Mouse (Mus musculus): ENCODE results near the gene Fbxl4. TPM values are rescaled to one million over a fixed set of nuclear protein-coding genes. Genes with fewer than 3 reads are reported as not detected.
"Not testable (repeated sequence)": the region's sequence is repeated elsewhere in the genome, so short reads cannot be mapped to it uniquely, and the experiment has no call there.

Gene Fbxl4
- total and polyA plus RNA-seq, 3 experiments: 8.4 to 17.0 (median 12.0) TPM

DNA sequence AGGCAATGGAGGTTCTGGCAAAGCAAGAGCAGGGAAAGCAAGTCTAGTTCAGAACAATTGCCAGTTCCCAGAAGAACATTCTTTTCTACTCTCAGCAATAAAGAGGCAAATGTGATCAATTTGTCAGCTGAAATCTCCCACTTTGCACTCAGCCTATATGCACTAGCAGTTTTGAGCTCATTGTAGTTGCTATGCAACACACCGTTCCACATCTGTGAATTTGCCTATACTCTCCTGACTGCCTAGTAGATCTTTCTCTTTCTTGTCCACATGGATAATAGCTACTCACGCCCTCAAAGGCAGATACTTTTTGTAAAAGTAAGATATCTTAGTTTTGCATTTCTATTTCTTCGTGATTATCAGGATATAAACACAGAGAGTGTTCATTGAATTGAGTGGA lies 42.8 kb upstream of the Fbxl4 start:
- dilution Hi-C loops (cut with MboI; ENCODE audit: extremely low pct_ligation_motif_present, extremely low pct_unique_long_range_greater_than_20kb, low sequenced_read_pairs): no loop called here
- H3K79me2 ChIP-seq (replicated peaks; ENCODE audit: control insufficient read depth, extremely low read depth, insufficient read depth, poor library complexity, severe bottlenecking): no peaks in the 10 kb centered on the region
- H3K4me3 ChIP-seq (replicated peaks in 1 of 3; ENCODE audit: low read depth in 2 of 3, low read length in 2 of 3, poor library complexity in 1 of 3): no peak overlapping the region
- no peak overlapping the region for H3K27ac ChIP-seq (ENCODE audit: insufficient read depth, low read depth)
- H3K27me3 ChIP-seq (replicated peaks): no peaks in the 10 kb centered on the region
- no peaks in the 10 kb centered on the region for H3K9me3 ChIP-seq (replicated peaks; ENCODE audit: low read length)
- H3K4me2 ChIP-seq (ENCODE audit: insufficient read depth, low read depth, poor library complexity, severe bottlenecking): no peak overlapping the region
- H3K9ac ChIP-seq (ENCODE audit: insufficient read depth, low read depth): no peak overlapping the region
- TF ChIP-seq ETS1 (conservative IDR thresholded peaks at IDR 0.05; ENCODE audit: low read depth, low read length) (no peak), MYC (IDR thresholded peaks at IDR 0.05; ENCODE audit: low read depth, low read length) (no peak), JUN (IDR thresholded peaks at IDR 0.05; ENCODE audit: insufficient read depth, low read depth, low read length) (no peak), CHD1 (IDR thresholded peaks at IDR 0.05; ENCODE audit: low read depth, low read length) (no peak), MAFK (IDR thresholded peaks at IDR 0.05; ENCODE audit: insufficient replicate concordance, low read length) (no peak), ZKSCAN1 (IDR thresholded peaks at IDR 0.05; ENCODE audit: borderline replicate concordance, low read depth, low read length) (no peak), RAD21 (IDR thresholded peaks at IDR 0.05; ENCODE audit: low read depth, low read length) (no peak), GABPA (IDR thresholded peaks at IDR 0.05; ENCODE audit: insufficient replicate concordance, low read depth, low read length) (no peak), USF1 (IDR thresholded peaks at IDR 0.05; ENCODE audit: low read depth, low read length) (no peak), HCFC1 (IDR thresholded peaks at IDR 0.05; ENCODE audit: low read depth, low read length) (no peak), MXI1 (IDR thresholded peaks at IDR 0.05; ENCODE audit: low read depth, low read length) (no peak)
- no peaks in the 10 kb centered on the region for H3K4me1 ChIP-seq (ENCODE audit: control insufficient read depth in 1 of 2, insufficient read depth in 2 of 2)
- no peak for DNase-seq (ENCODE audit: extremely low read depth)
- in situ Hi-C loops (cut with MboI; ENCODE audit: low pct_ligation_motif_present, low pct_unique_long_range_greater_than_20kb, low sequenced_read_pairs): no loop called here
- no peaks in the 10 kb centered on the region for H3K36me3 ChIP-seq (replicated peaks in 1 of 2; ENCODE audit: control insufficient read depth in 1 of 2, insufficient read depth in 1 of 2, low read length in 1 of 2)

DNA sequence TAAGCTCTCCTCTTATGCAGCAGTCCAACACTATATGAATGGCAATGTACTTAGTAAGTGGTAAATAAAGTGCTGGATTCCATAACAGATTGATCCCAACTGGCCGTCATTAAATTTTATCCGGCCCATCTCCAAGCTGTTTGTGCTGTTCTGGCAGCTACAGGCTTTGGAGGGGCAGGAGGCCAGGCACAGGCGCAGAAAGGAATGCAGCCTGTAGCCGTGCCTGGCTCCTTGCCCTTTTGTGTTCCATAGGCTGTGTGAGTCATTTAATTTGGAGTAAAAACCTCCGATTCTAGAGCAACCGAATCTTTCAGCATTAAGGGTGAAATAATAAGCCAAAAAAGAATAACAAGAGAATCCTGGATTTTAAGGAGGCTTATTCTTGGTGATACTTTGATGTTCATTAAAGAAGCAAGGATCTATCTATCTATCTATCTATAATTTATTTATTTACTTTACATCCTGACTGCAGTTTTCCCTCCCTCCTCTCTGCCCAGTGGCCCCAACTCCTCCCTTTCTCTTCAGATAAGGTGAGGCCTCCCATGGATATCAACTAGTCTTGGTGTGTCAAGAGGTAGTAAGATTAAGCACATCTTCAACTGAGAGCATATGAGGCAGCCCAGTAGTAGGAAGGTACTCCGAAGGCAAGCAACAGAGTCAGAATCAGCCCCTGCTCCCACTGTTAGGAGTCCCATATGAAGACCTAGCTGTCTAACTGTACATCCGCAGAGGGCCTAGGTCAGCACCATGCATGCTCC lies 14.3 kb upstream of the Fbxl4 start:
- Histone ChIP-seq H3K9me3 (replicated peaks; ENCODE audit: low read length) (no peaks in the 10 kb centered on the region), H3K9ac (ENCODE audit: insufficient read depth, low read depth) (no peak overlapping the region), H3K4me3 (replicated peaks in 1 of 3; ENCODE audit: low read depth in 2 of 3, low read length in 2 of 3, poor library complexity in 1 of 3) (no peak overlapping the region), H3K4me1 (ENCODE audit: control insufficient read depth in 1 of 2, insufficient read depth in 2 of 2) (peaks cover 2 to 6% of the 10 kb centered on the region in 2 experiments; a peak in 1 of 4 replicates), H3K27me3 (replicated peaks) (no peaks in the 10 kb centered on the region), H3K36me3 (replicated peaks in 1 of 2; ENCODE audit: control insufficient read depth in 1 of 2, insufficient read depth in 1 of 2, low read length in 1 of 2) (no peaks in the 10 kb centered on the region), H3K79me2 (replicated peaks; ENCODE audit: control insufficient read depth, extremely low read depth, insufficient read depth, poor library complexity, severe bottlenecking) (no peaks in the 10 kb centered on the region), H3K27ac (ENCODE audit: insufficient read depth, low read depth) (no peak overlapping the region), H3K4me2 (ENCODE audit: insufficient read depth, low read depth, poor library complexity, severe bottlenecking) (no peak overlapping the region)
- in situ Hi-C loops (cut with MboI; ENCODE audit: low pct_ligation_motif_present, low pct_unique_long_range_greater_than_20kb, low sequenced_read_pairs): no loop called here
- DNase-seq (ENCODE audit: extremely low read depth): no peak
- dilution Hi-C loops (cut with MboI; ENCODE audit: extremely low pct_ligation_motif_present, extremely low pct_unique_long_range_greater_than_20kb, low sequenced_read_pairs): no loop called here
- no peak for TF ChIP-seq SMC3 (IDR thresholded peaks at IDR 0.05; ENCODE audit: low read depth, low read length)
- TF ChIP-seq CTCF (conservative IDR thresholded peaks at IDR 0.05 in 1 of 2, IDR thresholded peaks at IDR 0.05 in 1 of 2; ENCODE audit: low read depth in 2 of 2, low read length in 2 of 2): no peak
- TF ChIP-seq SIN3A (IDR thresholded peaks at IDR 0.05; ENCODE audit: low read length): no peak
- no peak for TF ChIP-seq IRF4 (IDR thresholded peaks at IDR 0.05; ENCODE audit: low read depth, low read length)
- no peak for TF ChIP-seq TBP (conservative IDR thresholded peaks at IDR 0.05; ENCODE audit: low read depth, low read length)
- no peak for TF ChIP-seq JUND (conservative IDR thresholded peaks at IDR 0.05; ENCODE audit: low read depth, low read length)

DNA sequence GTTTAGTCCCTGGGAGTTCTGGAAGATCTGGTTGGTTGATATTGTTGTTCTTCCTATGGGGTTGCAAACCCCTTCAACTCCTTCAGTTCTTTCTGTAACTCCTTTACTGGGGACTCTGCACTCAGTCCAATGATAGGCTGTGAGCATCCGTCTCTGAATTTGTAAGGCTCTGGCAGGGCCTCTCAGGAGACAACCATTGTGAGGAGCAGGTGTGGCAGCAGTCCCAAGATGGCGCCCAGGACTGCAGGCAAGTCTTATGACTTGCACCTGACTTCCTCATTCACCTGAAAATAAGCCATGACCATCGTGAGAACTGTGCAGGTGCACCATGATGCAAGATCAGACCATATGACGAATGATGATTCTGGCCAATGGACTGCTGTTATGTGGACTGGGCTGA lies 8.3 kb upstream of the Fbxl4 start:
- H3K36me3 ChIP-seq (replicated peaks in 1 of 2; ENCODE audit: control insufficient read depth in 1 of 2, insufficient read depth in 1 of 2, low read length in 1 of 2); H3K27me3 ChIP-seq (replicated peaks); in situ Hi-C loops (cut with MboI; ENCODE audit: low pct_ligation_motif_present, low pct_unique_long_range_greater_than_20kb, low sequenced_read_pairs); H3K79me2 ChIP-seq (replicated peaks; ENCODE audit: control insufficient read depth, extremely low read depth, insufficient read depth, poor library complexity, severe bottlenecking); H3K4me3 ChIP-seq (replicated peaks in 1 of 3; ENCODE audit: low read depth in 2 of 3, low read length in 2 of 3, poor library complexity in 1 of 3); DNase-seq (ENCODE audit: extremely low read depth); H3K4me2 ChIP-seq (ENCODE audit: insufficient read depth, low read depth, poor library complexity, severe bottlenecking); H3K9me3 ChIP-seq (replicated peaks; ENCODE audit: low read length); H3K4me1 ChIP-seq (ENCODE audit: control insufficient read depth in 1 of 2, insufficient read depth in 2 of 2); H3K27ac ChIP-seq (ENCODE audit: insufficient read depth, low read depth); H3K9ac ChIP-seq (ENCODE audit: insufficient read depth, low read depth); dilution Hi-C loops (cut with MboI; ENCODE audit: extremely low pct_ligation_motif_present, extremely low pct_unique_long_range_greater_than_20kb, low sequenced_read_pairs): not testable (repeated sequence)

Measured in CH12.LX (cell line).